Mouse (Mus musculus) MEL (cell line): ENCODE results near the gene Ephb2. TPM values are rescaled to one million over a fixed set of nuclear protein-coding genes. Genes with fewer than 3 reads are reported as not detected.
A peak's percentile ranks its signal among the peaks of the same experiment; 100 is the strongest.

Experiments used
- DNase-seq: peaks from one replicate; pipeline ENCODE4 v3.0.0; 2011; ENCODE audit warnings: low read depth, low spot score
- H3K27ac ChIP-seq: 2 replicates; pipeline ENCODE4 v1.5.1; 2012; ENCODE audit warnings: low read depth, mild to moderate bottlenecking, control low read depth, low read length, moderate library complexity; ENCODE audit not compliant: control insufficient read depth
- H3K27me3 ChIP-seq, 2 experiments: fragments of 150-350 bp in 1 of 2; sonication (generic) in 1 of 2; 2 replicates each; pipeline ENCODE4 v1.6.1; 2012; ENCODE audit warnings: low read length in 2 of 2, mild to moderate bottlenecking in 2 of 2, improper control_type of control experiment in 1 of 2, moderate library complexity in 1 of 2; ENCODE audit not compliant: insufficient read depth in 2 of 2, control insufficient read depth in 1 of 2
- H3K36me3 ChIP-seq, 2 experiments: 2 replicates each; pipeline ENCODE4 v1.6.1; 2012 to 2014; ENCODE audit warnings: low read length in 2 of 2, improper control_type of control experiment in 1 of 2, inconsistent platforms in 1 of 2, mild to moderate bottlenecking in 1 of 2; ENCODE audit not compliant: insufficient read depth in 2 of 2, control insufficient read depth in 1 of 2
- H3K4me1 ChIP-seq, 2 experiments: fragments of 150-350 bp in 1 of 2; sonication (generic) in 1 of 2; 2 replicates each; pipeline ENCODE4 v1.6.1; 2012; ENCODE audit warnings: low read length in 2 of 2, improper control_type of control experiment in 1 of 2, mild to moderate bottlenecking in 1 of 2; ENCODE audit not compliant: insufficient read depth in 2 of 2, control insufficient read depth in 1 of 2
- H3K4me3 ChIP-seq, 2 experiments: fragments of 150-350 bp in 1 of 2; sonication (generic) in 1 of 2; 2 replicates each; pipeline ENCODE4 v1.5.1; 2012; ENCODE audit warnings: low read depth in 2 of 2, low read length in 2 of 2, mild to moderate bottlenecking in 2 of 2, moderate library complexity in 2 of 2, control low read depth in 1 of 2, improper control_type of control experiment in 1 of 2; ENCODE audit not compliant: control insufficient read depth in 1 of 2, insufficient read depth in 1 of 2
- H3K79me2 ChIP-seq: 2 replicates; pipeline ENCODE4 v1.6.1; 2012; ENCODE audit warnings: mild to moderate bottlenecking, low read length, moderate library complexity; ENCODE audit not compliant: control insufficient read depth, poor library complexity, insufficient read depth
- H3K9ac ChIP-seq: 2 replicates; pipeline ENCODE4 v1.6.1; 2012; ENCODE audit warnings: low read depth, mild to moderate bottlenecking, control low read depth, low read length, moderate library complexity; ENCODE audit not compliant: control insufficient read depth, poor library complexity, severe bottlenecking
- H3K9me3 ChIP-seq: fragments of 150-350 bp; sonication (generic); replicated peaks from 2 replicates; pipeline ENCODE4 v1.6.1; 2012; ENCODE audit warnings: mild to moderate bottlenecking, low read length, improper control_type of control experiment, moderate library complexity; ENCODE audit not compliant: insufficient read depth
- CHD2 ChIP-seq: IDR thresholded peaks from 2 replicates; pipeline ENCODE4 v1.6.1; 2011; ENCODE audit warnings: low read length, improper control_type of control experiment
- CTCF ChIP-seq, 3 experiments: IDR thresholded peaks in 2 of 3; conservative IDR thresholded peaks in 1 of 3; 2 replicates each; pipeline ENCODE4 v1.5.1; 2011 to 2012; ENCODE audit warnings: low read length in 3 of 3, low read depth in 2 of 3, mild to moderate bottlenecking in 2 of 3, improper control_type of control experiment in 1 of 3, inconsistent platforms in 1 of 3, mixed read lengths in 1 of 3, moderate library complexity in 1 of 3; ENCODE audit not compliant: control insufficient read depth in 1 of 3, insufficient read depth in 1 of 3, poor library complexity in 1 of 3, severe bottlenecking in 1 of 3
- E2F4 ChIP-seq: IDR thresholded peaks from 2 replicates; pipeline ENCODE4 v1.6.1; 2011; ENCODE audit warnings: low read depth, low read length, improper control_type of control experiment, borderline replicate concordance
- ELF1 ChIP-seq: IDR thresholded peaks from 2 replicates; pipeline ENCODE4 v1.6.1; 2014; ENCODE audit warnings: low read depth, mild to moderate bottlenecking, inconsistent platforms, low read length, improper control_type of control experiment, moderate library complexity
- EP300 ChIP-seq, 2 experiments: IDR thresholded peaks; 2 replicates each; pipeline ENCODE4 v1.6.1; 2011; ENCODE audit warnings: improper control_type of control experiment in 2 of 2, low read length in 2 of 2, low read depth in 1 of 2, mild to moderate bottlenecking in 1 of 2
- GABPA ChIP-seq: IDR thresholded peaks from 2 replicates; pipeline ENCODE4 v1.6.1; 2012; ENCODE audit warnings: low read depth, mild to moderate bottlenecking, inconsistent platforms, low read length, improper control_type of control experiment, moderate library complexity
- HCFC1 ChIP-seq: IDR thresholded peaks from 2 replicates; pipeline ENCODE4 v1.6.1; 2012; ENCODE audit warnings: low read depth, mild to moderate bottlenecking, inconsistent platforms, low read length, improper control_type of control experiment, moderate library complexity
- MAFK ChIP-seq: IDR thresholded peaks from 2 replicates; pipeline ENCODE4 v1.6.1; 2011; ENCODE audit warnings: low read depth, mild to moderate bottlenecking, low read length, improper control_type of control experiment, borderline replicate concordance
- NELFE ChIP-seq: IDR thresholded peaks from 2 replicates; pipeline ENCODE4 v1.6.1; 2011; ENCODE audit warnings: low read depth, low read length, improper control_type of control experiment
- POLR2AphosphoS2 ChIP-seq: IDR thresholded peaks from 2 replicates; pipeline ENCODE4 v1.6.1; 2011; ENCODE audit warnings: low read length, improper control_type of control experiment
- RAD21 ChIP-seq: IDR thresholded peaks from 2 replicates; pipeline ENCODE4 v1.6.1; 2011; ENCODE audit warnings: mild to moderate bottlenecking, low read depth, low read length, improper control_type of control experiment
- RCOR1 ChIP-seq: IDR thresholded peaks from 2 replicates; pipeline ENCODE4 v1.6.1; 2012; ENCODE audit warnings: low read depth, mild to moderate bottlenecking, inconsistent platforms, low read length, improper control_type of control experiment
- SIN3A ChIP-seq: IDR thresholded peaks from 2 replicates; pipeline ENCODE4 v1.6.1; 2012; ENCODE audit warnings: low read length, improper control_type of control experiment, inconsistent platforms
- SMC3 ChIP-seq: IDR thresholded peaks from 2 replicates; pipeline ENCODE4 v1.6.1; 2011; ENCODE audit warnings: low read depth, low read length, improper control_type of control experiment
- TCF12 ChIP-seq: IDR thresholded peaks from 2 replicates; pipeline ENCODE4 v1.6.1; 2014; ENCODE audit warnings: low read depth, mild to moderate bottlenecking, inconsistent platforms, low read length, improper control_type of control experiment, moderate library complexity
- UBTF ChIP-seq: IDR thresholded peaks from 2 replicates; pipeline ENCODE4 v1.6.1; 2012; ENCODE audit warnings: low read depth, mild to moderate bottlenecking, inconsistent platforms, low read length, improper control_type of control experiment, moderate library complexity, borderline replicate concordance; ENCODE audit not compliant: insufficient read depth
- USF2 ChIP-seq, 2 experiments: IDR thresholded peaks; 2 replicates each; pipeline ENCODE4 v1.6.1; 2011 to 2012; ENCODE audit warnings: improper control_type of control experiment in 2 of 2, low read length in 2 of 2, borderline replicate concordance in 1 of 2, inconsistent platforms in 1 of 2, low read depth in 1 of 2, mild to moderate bottlenecking in 1 of 2; ENCODE audit not compliant: insufficient read depth in 1 of 2
- ZC3H11A ChIP-seq: IDR thresholded peaks from 2 replicates; pipeline ENCODE4 v1.6.1; 2012; ENCODE audit warnings: low read depth, mild to moderate bottlenecking, inconsistent platforms, low read length, improper control_type of control experiment
- polyA plus RNA-seq, 2 experiments: library from polyadenylated mRNA; stranded (reverse) in 1 of 2; unstranded in 1 of 2; fragments of >175 nt in 1 of 2; fragments of >200 nt in 1 of 2; gene quantifications; 2 replicates each; pipeline versions ENCODE4 v1.2.1 to v1.2.4; 2012; ENCODE audit warnings: low replicate concordance in 2 of 2, low read depth in 1 of 2; ENCODE audit not compliant: insufficient read length in 2 of 2, insufficient read depth in 1 of 2, missing spikeins in 1 of 2
- total RNA-seq: library from RNA; depleted of rRNA; stranded (reverse); fragments of 300-350 nt; gene quantifications from 2 replicates; pipeline ENCODE4 v1.2.3, GENCODE M21; 2012

The Ephb2 gene
- total and polyA plus RNA-seq, 3 experiments = 1.9 to 4.1 TPM; not detected in 1

- H3K9me3 ChIP-seq = no peaks in the 10 kb centered on the region
- H3K9ac ChIP-seq = no peak overlapping the region
- no peaks in the 10 kb centered on the region for H3K36me3 ChIP-seq
- H3K4me1 ChIP-seq = peaks cover 0 to 2% of the 10 kb centered on the region in 2 experiments; a peak in 1 of 4 replicates
- no peak overlapping the region for H3K4me3 ChIP-seq
- TF ChIP-seq NELFE (no peak), E2F4 (no peak), CTCF (IDR thresholded peaks at IDR 0.05 in 2 of 3, conservative IDR thresholded peaks at IDR 0.05 in 1 of 3; ENCODE audit: control insufficient read depth in 1 of 3, insufficient read depth in 1 of 3, low read depth in 2 of 3, low read length in 3 of 3, poor library complexity in 1 of 3, severe bottlenecking in 1 of 3) (peak; percentile 82 to 98 (median 89)), SMC3 (peak; percentile 74), RAD21 (peak; percentile 82), ZC3H11A (peak; percentile 60)
- H3K79me2 ChIP-seq = no peaks in the 10 kb centered on the region
- H3K27ac ChIP-seq = no peak overlapping the region
- H3K27me3 ChIP-seq = no peaks in the 10 kb centered on the region
- DNase-seq = peak; percentile 84
Observed at GRCm38 (mm10) chr4:136678480-136678879, 157.3 kb downstream of the Ephb2 start.

GRCm38 (mm10) chr4:136675439-136675838, 160.3 kb downstream of the Ephb2 start:
- H3K79me2 ChIP-seq = no peaks in the 10 kb centered on the region
- TF ChIP-seq USF2 (IDR thresholded peaks at IDR 0.05; ENCODE audit: borderline replicate concordance in 1 of 2, insufficient read depth in 1 of 2, low read depth in 1 of 2, low read length in 2 of 2) (no peak), ELF1 (no peak), RCOR1 (no peak), RAD21 (no peak), CHD2 (no peak), MAFK (no peak), GABPA (no peak), UBTF (no peak), TCF12 (no peak), ZC3H11A (no peak), EP300 (IDR thresholded peaks at IDR 0.05; ENCODE audit: low read depth in 1 of 2, low read length in 2 of 2) (no peak), POLR2AphosphoS2 (no peak), SMC3 (no peak), HCFC1 (no peak), SIN3A (no peak)
- no peak for DNase-seq
- H3K9me3 ChIP-seq = no peaks in the 10 kb centered on the region
- peaks cover 0 to 13% of the 10 kb centered on the region in 2 experiments; a peak in 2 of 4 replicates for H3K4me1 ChIP-seq
- H3K4me3 ChIP-seq = no peak overlapping the region
- H3K9ac ChIP-seq = no peak overlapping the region
- H3K27ac ChIP-seq = no peak overlapping the region
- H3K36me3 ChIP-seq = peaks cover 0 to 2% of the 10 kb centered on the region in 2 experiments; a peak in 1 of 4 replicates
- H3K27me3 ChIP-seq = no peaks in the 10 kb centered on the region; a peak in 1 of 4 replicates
